Mouse (Mus musculus): ENCODE measurements at regions not wholly inside any gene's neighbourhood (a gene's known extent, or its start where the extent isn't known, plus 50 kb on each side); places are given as distances from the start of the nearest gene placed in this dataset.

GRCm38 (mm10) chr10:29921658-29922057 lies 278.7 kb downstream of the Cenpw start:
- DNase-seq = no peak

GRCm38 (mm10) chr10:29897780-29898363 lies 302.5 kb downstream of the Cenpw start:
- DNase-seq = no peak

- DNase-seq = no peak
Measured at GRCm38 (mm10) chr10:29864566-29864965, 328.9 kb upstream of the Rspo3 start.

- no peak for DNase-seq
Measured at GRCm38 (mm10) chr10:29855749-29856313, 320.2 kb upstream of the Rspo3 start.

GRCm38 (mm10) chr10:29852516-29852915 lies 316.8 kb upstream of the Rspo3 start:
- DNase-seq = no peak

GRCm38 (mm10) chr10:29824939-29825658 lies 289.4 kb upstream of the Rspo3 start:
- no peak for DNase-seq

- no peak for DNase-seq
Measured at GRCm38 (mm10) chr10:29824413-29824812, 288.7 kb upstream of the Rspo3 start.

- DNase-seq = no peak
Measured at GRCm38 (mm10) chr10:29823177-29823576, 287.5 kb upstream of the Rspo3 start.

GRCm38 (mm10) chr10:29803915-29804545 lies 268.4 kb upstream of the Rspo3 start:
- DNase-seq = peak; percentile 62

- DNase-seq = no peak
Measured at GRCm38 (mm10) chr10:29802637-29803036, 267.0 kb upstream of the Rspo3 start.

- no peak for DNase-seq
Measured at GRCm38 (mm10) chr10:29794663-29795062, 259.0 kb upstream of the Rspo3 start.

- DNase-seq = no peak
Measured at GRCm38 (mm10) chr10:29786220-29786810, 250.6 kb upstream of the Rspo3 start.

GRCm38 (mm10) chr10:29736677-29737076 lies 201.0 kb upstream of the Rspo3 start:
- DNase-seq = no peak

GRCm38 (mm10) chr10:29725319-29725718 lies 189.7 kb upstream of the Rspo3 start:
- no peak for DNase-seq

- no peak for DNase-seq
Measured at GRCm38 (mm10) chr10:29710967-29711366, 175.3 kb upstream of the Rspo3 start.

- DNase-seq = no peak
Measured at GRCm38 (mm10) chr10:29708653-29709052, 173.0 kb upstream of the Rspo3 start.

- DNase-seq = no peak
Measured at GRCm38 (mm10) chr10:29693009-29693935, 157.6 kb upstream of the Rspo3 start.

- no peak for DNase-seq
Measured at GRCm38 (mm10) chr10:29689529-29689928, 153.9 kb upstream of the Rspo3 start.

- no peak for DNase-seq
Measured at GRCm38 (mm10) chr10:29686982-29687381, 151.3 kb upstream of the Rspo3 start.

- no peak for DNase-seq
Measured at GRCm38 (mm10) chr10:29674377-29674776, 138.7 kb upstream of the Rspo3 start.

GRCm38 (mm10) chr10:29661752-29662151 lies 126.1 kb upstream of the Rspo3 start:
- DNase-seq = no peak

GRCm38 (mm10) chr10:29640249-29640648 lies 104.6 kb upstream of the Rspo3 start:
- DNase-seq = no peak

All from adrenal gland, postnatal 10 days (tissue).